Mouse (Mus musculus): ENCODE measurements around the gene Tmem253. TPM values are rescaled to one million over a fixed set of nuclear protein-coding genes. Genes with fewer than 3 reads are reported as not detected.
A peak's percentile ranks its signal among the peaks of the same experiment; 100 is the strongest.

Gene Tmem253
- total and polyA plus RNA-seq, 2 experiments from 2014 or later: 0.51 TPM; not detected in 1

GRCm38 (mm10) chr14:52019590-52020340, 4.3 kb downstream of the Tmem253 start:
- Histone ChIP-seq H3K36me3 (ENCODE audit: insufficient read depth, low read length) (no peaks in the 10 kb centered on the region), H3K4me2 (ENCODE audit: low read depth, low read length) (peak overlapping the region; percentile 73), H3K9me3 (ENCODE audit: low read length) (no peaks in the 10 kb centered on the region), H3K27me3 (ENCODE audit: insufficient read depth, low read length) (no peaks in the 10 kb centered on the region), H3K9ac (replicated peaks; ENCODE audit: low read length) (peak overlapping the region; percentile 96), H3K4me3 (ENCODE audit: low read length) (peak overlapping the region; percentile 65), H3K27ac (peak overlapping the region; percentile 99), H3K4me1 (ENCODE audit: insufficient read depth, low read length) (peaks cover 32% of the 10 kb centered on the region)
- under 1% methylated on average over 63 of the region's 74 CpGs for WGBS
- peak; percentile 99 for DNase-seq (ENCODE audit: low spot score)
- TF ChIP-seq CTCF (IDR thresholded peaks at IDR 0.05; ENCODE audit: low read depth): peak; percentile 70
- peak; percentile 92 for ATAC-seq

GRCm38 (mm10) chr14:52020486-52021137, 5.2 kb downstream of the Tmem253 start, which contains the start of gene Zfp219:
Zfp219 (minus strand) TSS chr14:52020733.
- peak; percentile 79 for TF ChIP-seq CTCF (IDR thresholded peaks at IDR 0.05; ENCODE audit: low read depth)
- H3K9me3 ChIP-seq (ENCODE audit: low read length): no peaks in the 10 kb centered on the region
- WGBS: 6% methylated on average over 15 of the region's 15 CpGs
- no peaks in the 10 kb centered on the region for H3K36me3 ChIP-seq (ENCODE audit: insufficient read depth, low read length)
- H3K4me1 ChIP-seq (ENCODE audit: insufficient read depth, low read length): peaks cover 29% of the 10 kb centered on the region
- H3K27ac ChIP-seq: peak within 1 kb of the TSS; percentile 99
- H3K27me3 ChIP-seq (ENCODE audit: insufficient read depth, low read length): no peaks in the 10 kb centered on the region
- H3K9ac ChIP-seq (replicated peaks; ENCODE audit: low read length): peak within 1 kb of the TSS; percentile 96
- H3K4me3 ChIP-seq (ENCODE audit: low read length): peak within 1 kb of the TSS; percentile 65
- H3K4me2 ChIP-seq (ENCODE audit: low read depth, low read length): peak within 1 kb of the TSS; percentile 73
- DNase-seq (ENCODE audit: low spot score): peak; percentile 89
- peak; percentile 65 for ATAC-seq

GRCm38 (mm10) chr14:52021138-52021529, 5.7 kb downstream of the Tmem253 start:
- Histone ChIP-seq H3K9me3 (ENCODE audit: low read length) (no peaks in the 10 kb centered on the region), H3K4me3 (ENCODE audit: low read length) (no peak overlapping the region), H3K27me3 (ENCODE audit: insufficient read depth, low read length) (no peaks in the 10 kb centered on the region), H3K36me3 (ENCODE audit: insufficient read depth, low read length) (no peaks in the 10 kb centered on the region), H3K4me1 (ENCODE audit: insufficient read depth, low read length) (peaks cover 24% of the 10 kb centered on the region; the same call in 1 of the 2 replicates), H3K4me2 (ENCODE audit: low read depth, low read length) (peak overlapping the region; percentile 73), H3K27ac (peak overlapping the region; percentile 99), H3K9ac (replicated peaks; ENCODE audit: low read length) (peak overlapping the region; percentile 96; the same call in 1 of the 2 replicates)
- ATAC-seq: no peak
- WGBS: 49% methylated on average over 4 of the region's 4 CpGs
- DNase-seq (ENCODE audit: low spot score): no peak
- no peak for TF ChIP-seq CTCF (IDR thresholded peaks at IDR 0.05; ENCODE audit: low read depth)

- no peak for DNase-seq (ENCODE audit: low spot score)
- Histone ChIP-seq H3K4me2 (ENCODE audit: low read depth, low read length) (no peak overlapping the region; the same call in 1 of the 2 replicates), H3K36me3 (ENCODE audit: insufficient read depth, low read length) (no peaks in the 10 kb centered on the region), H3K4me3 (ENCODE audit: low read length) (no peak overlapping the region), H3K9me3 (ENCODE audit: low read length) (no peaks in the 10 kb centered on the region), H3K27me3 (ENCODE audit: insufficient read depth, low read length) (no peaks in the 10 kb centered on the region), H3K9ac (replicated peaks; ENCODE audit: low read length) (no peak overlapping the region), H3K27ac (0 out of 2 replicates have a peak overlapping the region, but pooled peaks have one; percentile 99), H3K4me1 (ENCODE audit: insufficient read depth, low read length) (peaks cover 20% of the 10 kb centered on the region; the same call in 1 of the 2 replicates)
- no peak for TF ChIP-seq CTCF (IDR thresholded peaks at IDR 0.05; ENCODE audit: low read depth)
- ATAC-seq: no peak
- WGBS: 89% methylated on average over 8 of the region's 8 CpGs
Measured at GRCm38 (mm10) chr14:52021568-52022212, 6.2 kb downstream of the Tmem253 start.

GRCm38 (mm10) chr14:52022244-52022708, 6.8 kb downstream of the Tmem253 start:
- Histone ChIP-seq H3K36me3 (ENCODE audit: insufficient read depth, low read length) (no peaks in the 10 kb centered on the region), H3K9me3 (ENCODE audit: low read length) (no peaks in the 10 kb centered on the region), H3K9ac (replicated peaks; ENCODE audit: low read length) (no peak overlapping the region), H3K4me2 (ENCODE audit: low read depth, low read length) (peak overlapping the region; percentile 55), H3K4me1 (ENCODE audit: insufficient read depth, low read length) (peaks cover 20% of the 10 kb centered on the region; the same call in 1 of the 2 replicates), H3K27ac (peak overlapping the region; percentile 82), H3K4me3 (ENCODE audit: low read length) (no peak overlapping the region), H3K27me3 (ENCODE audit: insufficient read depth, low read length) (no peaks in the 10 kb centered on the region)
- WGBS: 60% methylated on average over 3 of the region's 3 CpGs
- DNase-seq (ENCODE audit: low spot score) (no peak), ATAC-seq (no peak)
- no peak for TF ChIP-seq CTCF (IDR thresholded peaks at IDR 0.05; ENCODE audit: low read depth)

- ATAC-seq: peak; percentile 59
Measured at GRCm38 (mm10) chr14:52022709-52023459, 7.4 kb downstream of the Tmem253 start.

More at GRCm38 (mm10) chr14:52022709-52023459, 7.4 kb downstream of the Tmem253 start:
- peaks cover 20% of the 10 kb centered on the region; the same call in 1 of the 2 replicates for H3K4me1 ChIP-seq (ENCODE audit: insufficient read depth, low read length)
- no peaks in the 10 kb centered on the region for H3K36me3 ChIP-seq (ENCODE audit: insufficient read depth, low read length)
- peak overlapping the region; percentile 15 for H3K4me3 ChIP-seq (ENCODE audit: low read length)
- no peaks in the 10 kb centered on the region for H3K9me3 ChIP-seq (ENCODE audit: low read length)
- peak overlapping the region; percentile 35; the same call in 1 of the 2 replicates for H3K9ac ChIP-seq (replicated peaks; ENCODE audit: low read length)
- 3% methylated on average over 23 of the region's 23 CpGs for WGBS
- TF ChIP-seq CTCF (IDR thresholded peaks at IDR 0.05; ENCODE audit: low read depth): peak; percentile 76
- peak overlapping the region; percentile 55 for H3K4me2 ChIP-seq (ENCODE audit: low read depth, low read length)
- peak; percentile 94 for DNase-seq (ENCODE audit: low spot score)
- H3K27me3 ChIP-seq (ENCODE audit: insufficient read depth, low read length): no peaks in the 10 kb centered on the region
- peak overlapping the region; percentile 82 for H3K27ac ChIP-seq

Data from hindbrain, postnatal 0 days (tissue).